Mouse (Mus musculus) midbrain, postnatal 0 days (tissue): Measurements from ENCODE around the gene Gabrb1. TPM values are rescaled to one million over a fixed set of nuclear protein-coding genes. Genes with fewer than 3 reads are reported as not detected.

Experiments
- ATAC-seq: fragments of 200-750 bp; cut with Nextera tagmentation; 2 replicates; pipeline ENCODE4 v1.8.0; 2017; ENCODE audit warnings: moderate number of reproducible peaks, mild to moderate bottlenecking, moderate TSS enrichment, moderate library complexity; ENCODE audit not compliant: low FRiP score
- DNase-seq: peaks from one replicate; pipeline ENCODE4 v3.0.0-alpha.2; 2015; ENCODE audit warnings: low spot score
- H3K27ac ChIP-seq: fragments of 300-500 bp; sonication (generic); 2 replicates; pipeline ENCODE4 v1.5.1; 2014; ENCODE audit warnings: low read depth, mild to moderate bottlenecking, low read length, mixed read lengths
- H3K27me3 ChIP-seq: fragments of 300-500 bp; sonication (generic); 2 replicates; pipeline ENCODE4 v1.6.1; 2014; ENCODE audit warnings: low read length, control low read depth, mixed read lengths; ENCODE audit not compliant: insufficient read depth
- H3K36me3 ChIP-seq: fragments of 300-500 bp; sonication (generic); 2 replicates; pipeline ENCODE4 v1.6.1; 2014; ENCODE audit warnings: low read length, control low read depth, mixed read lengths; ENCODE audit not compliant: insufficient read depth
- H3K4me1 ChIP-seq: fragments of 300-500 bp; sonication (generic); 2 replicates; pipeline ENCODE4 v1.6.1; 2014; ENCODE audit warnings: mild to moderate bottlenecking, control low read depth, antibody characterized with exemption, low read length, mixed read lengths; ENCODE audit not compliant: insufficient read depth
- H3K4me2 ChIP-seq: fragments of 300-500 bp; sonication (generic); 2 replicates; pipeline ENCODE4 v1.6.1; 2014; ENCODE audit warnings: low read depth, mild to moderate bottlenecking, low read length, mixed read lengths; ENCODE audit not compliant: poor library complexity, severe bottlenecking
- H3K4me3 ChIP-seq: fragments of 300-500 bp; sonication (generic); 2 replicates; pipeline ENCODE4 v1.5.1; 2014; ENCODE audit warnings: low read depth, mild to moderate bottlenecking, low read length, moderate library complexity
- H3K9ac ChIP-seq: fragments of 300-500 bp; sonication (generic); replicated peaks from 2 replicates; pipeline ENCODE4 v1.6.1; 2014; ENCODE audit warnings: mild to moderate bottlenecking, low read length, moderate library complexity, mixed read lengths; ENCODE audit not compliant: poor library complexity, severe bottlenecking
- H3K9me3 ChIP-seq: fragments of 300-500 bp; sonication (generic); 2 replicates; pipeline ENCODE4 v1.6.1; 2016; ENCODE audit warnings: low read length, control low read depth
- CTCF ChIP-seq: IDR thresholded peaks from 2 replicates; pipeline ENCODE4 v1.5.1; 2016; ENCODE audit warnings: antibody characterized with exemption, mild to moderate bottlenecking
- WGBS: fragments of 180-500 bp; shearing (Covaris S2); extraction: QIAGEN DNeasy Blood & Tissue Kit; methylation state at CpG from one replicate; pipeline ENCODE4 v1.1.7; 2014; 5-methylcytosine and 5-hydroxymethylcytosine counted together
- polyA plus RNA-seq: library from polyadenylated mRNA; unstranded; fragments of >200 nt; fragmentation: Nextera tagmentation; extraction: Ambion mirVana; gene quantifications from 2 replicates; pipeline ENCODE4 v1.2.1, GENCODE M21; 2015
- total RNA-seq: library from RNA; depleted of rRNA; stranded (reverse); fragments of >200 nt; gene quantifications from 2 replicates; pipeline ENCODE4 v1.2.3, GENCODE M21; 2014; rRNA removed

Gene Gabrb1
- total RNA-seq (15.3 and 21.2 TPM in 2 replicates), polyA plus RNA-seq (43.6 and 46.6 TPM in 2 replicates)

- peak within 1 kb of the TSS; percentile 87 for H3K4me2 ChIP-seq
- no peak for TF ChIP-seq CTCF
- no peaks in the 10 kb centered on the region for H3K9me3 ChIP-seq
- ATAC-seq (peak; percentile 90), DNase-seq (peak; percentile 58)
- 0 out of 2 replicates have a peak, but pooled peaks cover 3% of the 10 kb centered on the region for H3K4me1 ChIP-seq
- peak within 1 kb of the TSS; percentile 70 for H3K4me3 ChIP-seq
- no peaks in the 10 kb centered on the region for H3K27me3 ChIP-seq
- 0 out of 2 replicates have a peak within 1 kb of the TSS, but pooled peaks have one; percentile 12 for H3K27ac ChIP-seq
- WGBS, result under 1% methylated on average over 49 of the region's 49 CpGs
- no peaks in the 10 kb centered on the region for H3K36me3 ChIP-seq
- peak within 1 kb of the TSS; percentile 61 for H3K9ac ChIP-seq
Measured at GRCm38 (mm10) chr5:71657482-71658114, at the start of gene Gabrb1. Gene Gabrb1, plus strand, starts transcription at chr5:71658113.

DNA sequence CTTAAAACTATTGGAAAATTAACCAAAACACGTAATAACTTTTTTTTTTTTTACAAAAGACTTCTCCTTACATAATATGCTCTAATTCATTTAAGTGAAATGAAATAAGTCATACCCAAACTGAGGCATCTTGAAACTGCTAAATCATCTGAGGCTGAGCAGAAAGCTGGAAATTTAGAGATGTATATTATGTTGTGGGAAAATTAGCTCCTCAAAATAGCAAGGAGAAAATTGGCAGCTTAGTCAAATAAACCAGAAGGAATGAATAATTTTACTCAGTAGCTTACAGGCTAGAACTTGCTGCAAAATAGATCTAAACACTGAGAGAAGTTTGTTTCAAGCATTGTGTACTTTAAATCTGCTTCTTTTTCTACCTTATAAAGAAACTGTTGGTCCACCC, 49.2 kb upstream of the Gabrb1 start:
- 80% methylated on average over 1 of the region's 1 CpGs for WGBS
- H3K27me3 ChIP-seq, result no peaks in the 10 kb centered on the region
- H3K36me3 ChIP-seq, result no peaks in the 10 kb centered on the region
- no peak overlapping the region for H3K4me2 ChIP-seq
- H3K4me3 ChIP-seq, result no peak overlapping the region
- no peak overlapping the region for H3K27ac ChIP-seq
- TF ChIP-seq CTCF, result no peak
- ATAC-seq (no peak), DNase-seq (no peak)
- no peaks in the 10 kb centered on the region for H3K4me1 ChIP-seq
- no peak overlapping the region for H3K9ac ChIP-seq
- no peaks in the 10 kb centered on the region for H3K9me3 ChIP-seq

DNA sequence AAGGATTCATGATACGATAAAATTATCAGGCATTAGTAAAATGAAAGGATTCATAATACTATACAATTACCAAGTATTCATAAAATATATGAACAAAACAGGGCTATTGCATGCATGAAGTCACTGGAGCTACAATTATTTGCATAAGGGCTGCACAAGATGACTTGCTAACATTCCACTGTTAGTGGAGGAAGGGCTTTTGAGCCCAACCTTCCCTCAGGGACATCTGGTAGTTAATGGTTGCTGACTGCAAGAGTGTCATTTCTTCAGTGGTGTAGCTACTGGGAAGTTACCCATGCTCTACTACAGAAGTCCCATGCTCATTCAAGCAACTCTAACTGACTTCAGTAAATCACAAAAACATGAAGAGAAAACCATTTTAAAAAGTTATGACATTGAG, 43.6 kb upstream of the Gabrb1 start:
- no peak overlapping the region for H3K4me2 ChIP-seq
- TF ChIP-seq CTCF, result no peak
- H3K27me3 ChIP-seq, result no peaks in the 10 kb centered on the region
- DNase-seq (no peak), ATAC-seq (no peak)
- no peaks in the 10 kb centered on the region for H3K9me3 ChIP-seq
- no peak overlapping the region for H3K9ac ChIP-seq
- H3K4me1 ChIP-seq, result no peaks in the 10 kb centered on the region
- no peaks in the 10 kb centered on the region for H3K36me3 ChIP-seq
- no peak overlapping the region for H3K27ac ChIP-seq
- H3K4me3 ChIP-seq, result no peak overlapping the region
- WGBS, result 96% methylated on average over 1 of the region's 1 CpGs

DNA sequence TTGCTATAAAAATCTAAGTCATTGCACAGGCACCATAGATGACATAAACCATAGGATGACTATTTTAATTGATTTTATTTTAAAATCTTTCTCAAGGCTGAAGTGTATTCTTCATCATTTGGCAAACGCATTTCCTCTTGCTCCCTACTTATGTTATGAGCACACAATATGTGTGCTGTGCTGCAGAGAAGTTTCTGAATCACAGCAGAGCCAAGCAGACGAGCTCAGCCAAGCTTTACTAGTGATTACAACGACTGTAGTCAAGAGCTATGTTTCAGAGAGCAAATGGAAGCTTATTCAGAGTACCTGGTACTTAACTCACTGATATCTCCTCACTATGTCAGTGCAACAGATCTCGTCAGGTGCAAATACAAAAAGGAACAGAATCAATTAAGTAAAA, 41.2 kb upstream of the Gabrb1 start:
- Histone ChIP-seq H3K36me3 (no peaks in the 10 kb centered on the region), H3K4me3 (no peak overlapping the region), H3K4me1 (no peaks in the 10 kb centered on the region), H3K4me2 (no peak overlapping the region), H3K27ac (no peak overlapping the region), H3K9me3 (no peaks in the 10 kb centered on the region), H3K27me3 (no peaks in the 10 kb centered on the region), H3K9ac (no peak overlapping the region)
- ATAC-seq, result no peak
- 72% methylated on average over 4 of the region's 4 CpGs for WGBS
- DNase-seq, result no peak
- no peak for TF ChIP-seq CTCF

- no peak for TF ChIP-seq CTCF
- Histone ChIP-seq H3K27ac (no peak overlapping the region), H3K9ac (no peak overlapping the region), H3K4me1 (no peaks in the 10 kb centered on the region), H3K4me3 (no peak overlapping the region), H3K9me3 (no peaks in the 10 kb centered on the region), H3K4me2 (no peak overlapping the region), H3K36me3 (no peaks in the 10 kb centered on the region), H3K27me3 (no peaks in the 10 kb centered on the region)
- WGBS, result 94% methylated on average over 3 of the region's 3 CpGs
- ATAC-seq, result no peak
- DNase-seq, result no peak
Measured at GRCm38 (mm10) chr5:71627820-71628219, 30.1 kb upstream of the Gabrb1 start.

- H3K4me1 ChIP-seq, result no peaks in the 10 kb centered on the region
- H3K4me2 ChIP-seq, result no peak overlapping the region
- WGBS, result 83% methylated on average over 10 of the region's 10 CpGs
- H3K9ac ChIP-seq, result no peak overlapping the region
- no peak for DNase-seq
- no peaks in the 10 kb centered on the region for H3K9me3 ChIP-seq
- ATAC-seq, result no peak
- H3K4me3 ChIP-seq, result no peak overlapping the region
- no peaks in the 10 kb centered on the region for H3K36me3 ChIP-seq
- no peak for TF ChIP-seq CTCF
- H3K27ac ChIP-seq, result no peak overlapping the region
- no peaks in the 10 kb centered on the region for H3K27me3 ChIP-seq
Measured at GRCm38 (mm10) chr5:71639804-71640203, 18.1 kb upstream of the Gabrb1 start.
